Mouse (Mus musculus): ENCODE measurements around the gene Kcnj12.

- TF ChIP-seq CTCF (IDR thresholded peaks at IDR 0.05; ENCODE audit: low read depth, low read length) (no peak), EP300 (IDR thresholded peaks at IDR 0.05; ENCODE audit: insufficient read depth, low read depth, low read length) (no peak)
Observed at GRCm38 (mm10) chr11:61029116-61029740, 6.9 kb downstream of the Kcnj12 start.

Measured in ES-Bruce4 (cell line).